Mouse (Mus musculus) large intestine, adult 2 months (tissue): ENCODE results near the gene Dennd4a. TPM values are rescaled to one million over a fixed set of nuclear protein-coding genes. Genes with fewer than 3 reads are reported as not detected.
"Not testable (repeated sequence)": the region's sequence is repeated elsewhere in the genome, so short reads cannot be mapped to it uniquely, and the experiment has no call there.

Source experiments
- DNase-seq: peaks from one replicate; pipeline ENCODE4 v3.0.0-alpha.2; 2012; ENCODE audit warnings: low read depth, low spot score
- WGBS: fragments of 180-500 bp; shearing (Covaris S2); methylation state at CpG from one replicate; pipeline ENCODE4 v1.1.7; 2018; 5-methylcytosine and 5-hydroxymethylcytosine counted together
- polyA plus RNA-seq: library from polyadenylated mRNA; depleted of rRNA; stranded (reverse); fragments of >200 nt; gene quantifications from 2 replicates; pipeline ENCODE4 v1.2.3, GENCODE M21; 2012

The Dennd4a gene
- polyA plus RNA-seq, 1 experiment = 3.5 TPM

GRCm38 (mm10) chr9:64807061-64807808 lies 3.9 kb upstream of the Dennd4a start:
- DNase-seq = no peak
- 64% methylated on average over 14 of the region's 14 CpGs for WGBS

- 89% methylated on average over 3 of the region's 3 CpGs for WGBS
- no peak for DNase-seq
Observed at GRCm38 (mm10) chr9:64809851-64810250, 1.3 kb upstream of the Dennd4a start.

GRCm38 (mm10) chr9:64811538-64812474 lies 666 bp downstream of the Dennd4a start:
- no peak for DNase-seq
- WGBS = under 1% methylated on average over 58 of the region's 59 CpGs

GRCm38 (mm10) chr9:64812475-64812860 lies 1.3 kb downstream of the Dennd4a start:
- DNase-seq = no peak
- 38% methylated on average over 1 of the region's 1 CpGs for whole genome bisulfite sequencing

DNA sequence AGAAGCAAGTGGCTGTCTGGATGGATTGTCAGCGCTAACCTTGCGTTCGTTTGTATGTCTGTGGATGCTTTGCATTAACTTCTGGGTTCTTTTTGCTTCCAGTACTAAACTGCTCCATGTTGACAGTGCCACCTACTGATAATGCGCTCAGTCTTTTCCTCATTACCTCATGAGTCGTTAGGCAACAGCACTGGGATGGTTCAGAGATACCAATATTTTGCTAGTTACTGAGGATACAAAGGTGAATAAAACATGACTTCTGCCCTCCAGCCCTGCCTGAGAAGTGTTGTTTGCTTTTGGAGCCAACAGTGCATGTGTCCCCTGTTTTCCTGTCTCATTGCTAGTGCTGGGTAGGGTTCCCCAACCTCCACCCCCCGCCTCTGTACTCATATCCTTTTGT lies 3.1 kb downstream of the Dennd4a start:
- DNase-seq = no peak
- WGBS = 71% methylated on average over 6 of the region's 6 CpGs

DNA sequence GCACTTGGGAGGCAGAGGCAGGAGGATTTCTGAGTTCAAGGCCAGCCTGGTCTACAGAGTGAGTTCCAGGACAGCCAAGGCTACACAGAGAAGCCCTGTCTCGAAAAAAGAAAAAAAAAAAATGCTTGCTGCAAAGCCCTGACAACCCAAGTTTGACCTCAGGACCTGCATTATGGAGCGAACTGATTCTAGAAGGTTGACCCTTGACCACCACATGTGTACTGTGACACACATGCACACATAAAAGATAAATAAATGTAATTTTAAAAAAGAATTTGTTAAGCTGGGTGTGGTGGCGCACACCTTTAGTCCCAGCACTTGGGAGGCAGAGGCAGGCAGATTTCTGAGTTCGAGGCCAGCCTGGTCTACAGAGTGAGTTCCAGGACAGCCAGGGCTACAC lies 8.5 kb downstream of the Dennd4a start:
- WGBS = 93% methylated on average over 4 of the region's 4 CpGs
- not testable (repeated sequence) for DNase-seq

- no peak for DNase-seq
- WGBS = 69% methylated on average over 3 of the region's 3 CpGs
Observed at GRCm38 (mm10) chr9:64820086-64820795, 9.1 kb downstream of the Dennd4a start.

- DNase-seq = no peak
- 97% methylated on average over 7 of the region's 7 CpGs for WGBS
Observed at GRCm38 (mm10) chr9:64822235-64822634, 11.1 kb downstream of the Dennd4a start.

DNA sequence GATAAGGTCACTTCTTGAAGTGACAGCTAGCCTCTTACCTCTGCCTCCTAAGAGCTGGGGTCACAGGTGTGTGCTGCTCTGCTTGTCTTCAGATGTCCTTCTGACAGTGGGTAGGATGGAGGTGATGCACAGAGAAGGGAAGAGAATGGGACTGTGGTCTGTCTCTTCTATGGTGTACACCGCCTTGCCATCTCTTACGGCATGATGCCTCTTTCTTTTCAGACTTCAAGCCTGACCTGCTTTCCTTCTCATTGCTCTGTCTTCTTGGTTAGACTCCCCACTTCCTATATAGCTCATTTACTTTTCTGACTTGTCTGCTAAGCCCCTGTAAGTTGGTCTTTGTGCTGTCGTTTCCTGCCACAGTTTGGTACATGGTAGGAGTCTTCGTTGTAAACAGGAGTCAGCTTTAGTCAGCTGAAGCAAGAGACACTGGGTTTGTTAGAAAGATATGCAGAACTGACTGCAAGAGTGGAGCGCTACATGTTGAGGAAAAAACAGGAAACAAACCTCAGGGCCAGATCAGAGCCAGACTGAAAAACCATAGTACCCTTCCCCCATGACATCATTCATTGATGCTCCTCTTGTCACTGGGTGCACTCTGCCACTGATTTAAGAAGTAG lies 13.4 kb downstream of the Dennd4a start:
- no peak for DNase-seq
- 80% methylated on average over 5 of the region's 5 CpGs for WGBS

- WGBS = 66% methylated on average over 6 of the region's 6 CpGs
- no peak for DNase-seq
Observed at GRCm38 (mm10) chr9:64830092-64830618, 19.0 kb downstream of the Dennd4a start.

- WGBS = 91% methylated on average over 7 of the region's 7 CpGs
- DNase-seq = no peak
Observed at GRCm38 (mm10) chr9:64830641-64831040, 19.5 kb downstream of the Dennd4a start.

DNA sequence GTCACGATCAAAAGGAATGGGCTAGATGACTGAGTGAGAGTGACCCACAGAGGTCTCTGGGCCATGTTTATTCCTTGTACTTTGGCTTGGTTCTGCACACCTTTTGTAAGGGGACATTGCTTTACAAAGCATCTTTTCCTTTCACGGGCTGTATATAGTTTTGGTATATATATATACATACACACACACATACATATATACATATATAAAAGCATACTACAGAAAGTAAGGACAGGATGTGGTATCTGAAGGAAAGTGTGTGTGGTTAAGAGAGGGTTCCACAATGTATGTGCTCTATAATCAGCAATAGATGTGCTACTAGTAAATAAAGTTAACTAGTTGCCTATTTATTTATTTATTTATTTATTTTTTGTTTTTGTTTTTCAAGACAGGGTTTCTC lies 20.6 kb downstream of the Dennd4a start:
- 88% methylated on average over 2 of the region's 2 CpGs for WGBS
- no peak for DNase-seq

DNA sequence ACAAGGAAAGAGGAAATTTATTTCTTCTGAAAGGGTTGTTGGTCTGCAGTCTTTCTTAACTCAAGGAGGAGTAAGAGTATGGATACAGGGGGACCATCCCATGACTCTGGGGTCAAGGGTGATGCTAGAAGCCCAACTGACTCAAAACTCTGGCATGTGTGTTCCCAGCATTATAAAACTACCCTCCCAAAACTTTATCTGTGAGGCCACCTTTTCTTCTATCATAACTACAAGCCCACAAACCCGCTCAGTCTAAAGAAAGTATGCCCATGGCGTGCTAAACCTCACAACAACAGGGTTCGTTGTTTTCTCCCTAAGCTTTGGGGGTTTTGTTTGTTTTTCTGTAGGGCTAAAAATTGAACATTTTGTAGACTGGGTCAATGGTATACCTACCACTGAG lies 23.3 kb downstream of the Dennd4a start:
- WGBS = 92% methylated on average over 3 of the region's 3 CpGs
- no peak for DNase-seq

- DNase-seq = no peak
- WGBS = 91% methylated on average over 4 of the region's 4 CpGs
Observed at GRCm38 (mm10) chr9:64845355-64845754, 34.2 kb downstream of the Dennd4a start.

- WGBS = 74% methylated on average over 1 of the region's 1 CpGs
Observed at GRCm38 (mm10) chr9:64849548-64849947, 38.4 kb downstream of the Dennd4a start.

DNA sequence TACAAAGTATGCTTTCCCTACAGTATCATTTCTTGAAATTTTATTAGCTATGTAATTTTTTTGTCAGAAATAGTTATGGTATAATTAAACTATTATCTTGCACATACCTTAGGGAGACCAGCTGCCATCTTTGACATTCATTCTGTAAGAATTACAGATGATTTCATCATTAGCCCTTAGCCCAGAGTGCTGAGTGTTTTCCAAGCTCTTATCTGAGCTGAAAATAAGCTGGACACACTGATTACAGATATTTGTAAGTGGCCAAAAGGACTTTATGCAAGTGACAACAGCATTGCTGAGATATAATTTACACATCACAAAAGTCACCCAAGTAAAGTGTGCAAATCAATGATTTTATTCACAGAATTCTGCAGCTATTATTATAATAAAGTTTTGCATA lies 48.9 kb downstream of the Dennd4a start:
- no peak for DNase-seq

More at GRCm38 (mm10) chr9:64849548-64849947, 38.4 kb downstream of the Dennd4a start:
- DNase-seq = no peak

DNA sequence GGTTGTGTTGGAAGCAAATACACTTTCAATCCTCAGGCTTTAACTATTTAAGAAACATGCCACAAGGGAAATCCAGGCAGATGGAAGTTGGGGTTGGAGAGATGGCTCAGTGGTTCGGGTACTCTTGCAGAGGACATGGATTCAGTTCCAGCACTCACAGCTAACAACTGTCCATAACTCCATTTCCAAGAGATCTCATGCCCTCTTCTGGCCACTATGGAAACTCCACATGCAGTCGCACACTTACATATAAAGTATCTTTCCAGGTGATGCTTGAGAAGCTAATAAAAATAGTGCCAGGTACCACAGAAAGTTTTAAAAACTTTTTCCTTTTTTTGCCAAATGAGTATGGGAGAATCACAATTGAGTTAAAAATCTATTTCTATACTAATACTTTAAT lies 51.5 kb downstream of the Dennd4a start:
- DNase-seq = no peak
- WGBS = 95% methylated on average over 2 of the region's 2 CpGs

DNA sequence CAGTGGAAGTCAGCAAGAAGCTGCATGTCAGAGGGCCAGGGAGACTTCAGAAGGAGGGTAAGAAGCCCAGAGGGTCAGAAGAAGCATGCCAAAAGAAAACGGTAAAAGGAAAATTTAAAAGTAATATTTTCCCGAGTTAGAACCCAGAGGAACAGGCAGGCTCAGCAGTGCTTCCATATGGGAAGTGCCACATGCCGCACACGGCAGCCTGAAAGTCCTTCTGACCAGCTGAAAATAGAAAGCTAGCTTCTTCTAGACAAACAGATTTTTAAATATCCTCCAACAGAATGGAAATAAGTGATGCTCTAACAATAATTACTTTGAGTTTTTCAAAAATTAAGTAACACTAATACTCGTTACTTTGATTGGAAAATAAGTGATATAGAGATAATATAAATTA lies 74.9 kb downstream of the Dennd4a start:
- WGBS = 55% methylated on average over 5 of the region's 5 CpGs

DNA sequence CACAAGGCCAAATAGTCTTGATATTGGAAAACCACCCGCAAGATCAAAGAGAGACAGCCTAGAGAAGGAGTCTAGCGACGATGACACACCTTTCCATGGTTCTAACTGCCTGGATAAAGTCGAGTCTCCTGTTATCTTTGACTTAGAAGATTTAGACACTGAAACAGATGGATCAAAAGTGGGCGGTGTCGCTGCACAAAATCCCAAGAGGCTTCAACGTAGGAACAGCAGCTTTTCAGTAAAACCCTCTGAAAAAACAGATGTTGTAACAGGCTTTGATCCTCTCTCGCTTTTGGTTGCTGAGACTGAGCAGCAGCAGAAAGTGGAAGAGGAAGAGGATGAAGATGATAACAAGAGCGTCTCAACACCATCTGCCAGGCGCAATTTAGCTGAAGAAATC lies 85.5 kb downstream of the Dennd4a start:
- no peak for DNase-seq
- 87% methylated on average over 10 of the region's 10 CpGs for WGBS

More for the DNA sequence above, 74.9 kb downstream of the Dennd4a start:
- DNase-seq = no peak
